Mouse (Mus musculus) WW6 (cell line): ENCODE measurements around the gene Pus10.
"Not testable (repeated sequence)": the region's sequence is repeated elsewhere in the genome, so short reads cannot be mapped to it uniquely, and the experiment has no call there.

Experiments used
- DNase-seq: peaks from one replicate; pipeline ENCODE4 v3.0.0-alpha.2; 2013; ENCODE audit warnings: low read depth, low spot score

Gene Pus10

DNA sequence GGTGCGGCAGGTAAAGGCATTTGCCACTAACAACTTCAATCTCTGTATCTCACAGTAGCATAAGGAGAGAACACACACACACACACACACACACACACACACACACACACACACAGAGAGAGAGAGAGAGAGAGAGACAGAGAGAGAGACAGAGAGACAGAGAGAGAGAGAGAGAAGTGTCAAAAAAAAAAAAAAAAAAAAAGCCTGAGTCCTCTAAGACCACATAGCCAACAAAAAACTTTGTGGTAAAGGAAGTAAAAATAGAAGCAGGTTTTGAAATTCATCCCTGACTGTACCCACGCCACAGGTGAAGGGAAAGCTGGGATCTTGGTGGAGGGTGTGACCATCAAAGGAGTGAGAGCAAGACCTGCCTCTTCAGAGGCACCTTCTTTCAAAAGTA is 92.7 kb downstream of the Pus10 start:
- no peak for DNase-seq

DNA sequence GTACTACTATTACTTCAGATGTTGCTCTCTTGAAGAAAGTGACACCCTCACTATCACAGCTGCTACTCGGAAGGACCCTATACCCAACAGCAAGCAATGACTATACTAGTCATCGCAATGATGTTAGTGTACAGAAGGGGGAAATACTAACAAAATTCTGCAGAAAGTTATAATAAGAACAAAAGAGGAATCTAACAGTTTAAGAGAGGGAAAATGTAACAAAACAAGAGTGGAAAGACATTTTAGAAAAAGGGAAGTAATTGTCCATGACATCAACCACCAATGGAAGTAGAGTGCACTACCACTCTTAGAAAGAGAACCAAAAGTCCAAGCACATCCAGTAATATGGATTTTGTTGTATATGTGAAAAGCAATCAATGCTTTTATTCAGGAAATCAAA is 97.2 kb downstream of the Pus10 start:
- DNase-seq = no peak

DNA sequence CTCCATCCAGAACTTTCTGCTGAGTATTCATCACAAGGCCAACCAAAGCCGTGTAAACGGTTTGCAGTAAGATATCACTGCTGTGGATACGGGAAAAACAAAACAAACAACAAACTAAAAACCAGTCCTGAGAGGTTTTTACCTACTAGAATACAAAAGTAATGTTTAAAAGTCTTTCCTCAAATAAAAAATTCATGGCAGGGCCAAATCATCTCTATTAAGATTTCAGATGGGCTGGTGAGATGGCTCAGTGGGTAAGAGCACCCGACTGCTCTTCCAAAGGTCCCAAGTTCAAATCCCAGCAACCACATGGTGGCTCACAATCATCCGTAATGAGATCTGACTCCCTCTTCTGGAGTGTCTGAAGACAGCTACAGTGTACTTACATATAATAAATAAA is 101.9 kb downstream of the Pus10 start:
- DNase-seq = not testable (repeated sequence)

DNA sequence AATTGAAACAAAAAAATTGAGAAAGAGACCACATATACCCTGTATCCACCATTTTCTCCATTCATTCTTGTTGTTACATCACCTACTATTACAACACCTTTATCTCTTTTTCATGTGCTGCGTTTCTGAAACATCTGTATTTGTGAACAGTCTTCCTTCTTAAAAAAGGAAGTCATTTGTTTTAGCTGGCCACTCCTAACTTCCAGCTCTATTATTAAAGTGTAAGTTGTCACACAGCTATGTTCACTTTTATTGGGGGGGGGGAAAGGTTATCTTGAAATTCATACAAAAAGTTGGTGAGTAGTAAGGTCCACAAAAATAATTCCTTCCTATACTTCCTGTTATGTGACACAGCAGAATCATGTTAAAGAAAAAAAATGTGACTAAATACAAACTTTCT is 102.5 kb downstream of the Pus10 start:
- DNase-seq = no peak

DNA sequence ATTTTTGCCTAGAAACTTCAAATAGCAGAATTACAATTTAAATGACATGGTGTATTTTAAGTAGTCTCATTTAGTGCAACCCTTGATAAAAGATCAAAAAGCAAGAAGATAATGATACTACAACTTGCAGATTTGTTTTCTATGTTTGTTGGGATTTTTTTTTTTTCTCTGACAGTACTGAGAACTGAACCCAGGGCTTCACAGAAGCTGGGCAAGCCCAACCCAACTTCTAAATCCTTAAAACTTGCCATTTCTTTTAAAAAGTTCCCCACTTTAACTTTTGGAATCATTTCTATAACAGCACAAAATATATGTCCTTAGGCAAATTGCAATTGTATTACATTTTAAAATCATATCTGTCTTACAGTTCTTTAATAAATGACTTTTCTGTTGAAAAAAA is 103.6 kb downstream of the Pus10 start:
- no peak for DNase-seq

DNA sequence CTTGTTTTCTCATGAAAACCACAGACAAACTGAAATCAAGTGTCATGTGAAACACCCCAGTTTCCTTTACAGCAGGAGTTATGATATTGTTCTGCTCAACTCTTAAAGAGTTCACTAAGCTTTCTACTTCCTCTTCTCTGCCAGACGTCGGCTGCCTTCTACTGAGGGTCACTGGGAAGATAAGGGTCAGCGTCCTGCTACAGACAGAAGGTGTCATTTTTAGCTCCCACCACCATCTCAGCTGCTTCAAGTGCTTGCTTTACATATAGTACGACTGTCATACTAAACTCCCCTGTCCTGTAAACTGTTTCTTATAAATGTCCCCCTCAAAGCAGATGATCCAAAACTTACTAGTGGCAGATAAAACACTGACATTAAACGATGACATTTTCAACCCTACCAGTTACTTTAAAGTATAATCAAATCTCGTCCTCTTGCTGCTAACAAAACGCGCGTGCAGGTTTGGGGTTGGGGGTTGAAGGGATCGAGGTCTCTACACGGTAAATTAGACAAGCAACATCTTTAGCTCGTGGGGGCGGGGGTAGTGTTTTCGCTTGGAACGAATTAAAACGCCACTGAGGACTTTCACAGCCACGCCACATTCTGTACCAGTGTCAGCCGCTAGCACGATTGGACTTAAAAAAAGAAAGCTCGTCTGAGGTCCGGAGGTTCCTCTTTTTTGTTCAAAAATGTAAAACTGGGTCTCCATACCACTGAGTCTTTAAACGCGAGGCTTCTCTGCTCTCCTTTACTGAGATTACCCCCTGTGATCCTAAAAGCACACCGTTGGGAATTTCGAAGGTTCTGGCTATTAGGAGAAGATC is 104.4 kb downstream of the Pus10 start:
- DNase-seq = no peak

DNA sequence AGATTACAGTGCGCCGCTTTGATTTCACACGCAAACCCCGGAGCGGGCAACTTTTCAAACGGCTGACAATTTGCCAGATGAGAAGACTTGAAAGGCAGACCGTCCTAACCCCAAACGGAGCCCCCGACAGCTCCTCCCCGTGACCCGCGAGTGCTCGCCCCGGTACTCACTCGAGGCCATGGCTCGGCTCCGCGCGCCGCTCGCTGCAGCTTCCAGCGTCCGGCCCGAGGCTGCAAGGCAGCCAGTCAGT is 105.0 kb downstream of the Pus10 start:
- DNase-seq = no peak

DNA sequence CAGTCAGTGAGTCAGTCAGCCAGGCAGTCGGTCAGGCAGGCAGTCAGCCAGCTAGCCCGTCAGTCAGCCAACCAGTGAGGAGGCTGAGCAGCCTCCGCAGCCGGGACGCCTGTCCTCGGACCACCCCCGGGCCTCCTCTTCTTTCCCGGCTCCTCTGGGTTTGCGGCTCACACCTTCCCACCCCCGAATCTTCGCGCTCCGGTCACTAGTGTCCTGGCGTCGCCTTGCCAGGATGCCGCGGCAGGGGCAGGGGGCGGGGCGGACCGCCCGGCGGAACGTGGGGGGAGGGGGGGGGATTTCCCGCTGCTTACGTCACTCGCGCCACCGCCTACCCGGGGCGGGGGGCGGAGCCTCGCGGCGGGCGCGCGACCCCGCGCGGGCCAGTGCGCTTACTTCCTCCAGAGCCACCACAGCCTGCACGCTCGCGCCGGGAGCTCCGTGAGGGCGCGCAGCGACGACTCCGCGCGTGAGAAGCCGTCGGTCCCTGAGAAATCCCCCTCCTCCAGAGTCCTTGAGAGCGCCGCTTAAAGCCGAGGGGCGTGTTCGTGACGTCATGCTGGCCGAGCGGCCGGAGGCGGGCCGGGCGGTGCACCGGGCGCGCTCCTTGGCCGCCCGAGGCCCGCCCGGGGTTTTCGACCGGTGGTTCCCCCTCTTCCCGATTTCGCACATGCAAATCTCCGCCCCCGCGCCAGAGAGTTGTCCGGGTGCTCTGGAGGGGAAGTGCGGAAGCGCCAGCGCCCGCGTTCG is 105.5 kb downstream of the Pus10 start, which contains the start of gene Rel:
Rel (minus strand) TSS at position 211 of the 747 bp plus-strand sequence.
- DNase-seq = peak; percentile 63

DNA sequence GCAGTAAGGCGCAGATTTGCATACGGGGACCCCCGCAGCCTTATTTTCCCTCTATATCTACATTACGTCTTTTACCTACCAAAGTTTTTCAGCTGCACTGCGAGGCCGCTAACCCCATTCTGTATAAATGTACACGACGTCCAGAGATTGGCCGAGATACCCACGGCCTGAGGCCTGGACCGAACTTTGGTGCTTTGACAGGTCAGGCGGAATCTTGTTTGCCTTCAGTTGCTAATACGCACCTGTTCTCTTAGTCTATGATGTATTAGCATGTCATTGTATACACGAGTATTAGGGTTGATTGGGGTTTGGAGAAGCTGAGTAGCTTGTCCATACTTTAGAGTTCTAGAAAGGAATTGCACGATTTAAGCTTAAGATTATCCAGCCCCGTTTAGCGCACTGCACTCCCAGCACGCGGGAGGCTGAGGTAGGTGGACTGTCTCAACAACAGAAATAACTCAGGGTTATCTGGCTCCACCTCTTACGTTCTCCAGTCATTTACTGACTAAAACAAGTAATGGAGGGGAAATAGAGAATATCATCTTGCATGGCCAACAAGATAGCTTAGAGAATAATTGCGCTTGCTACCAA is 106.1 kb downstream of the Pus10 start:
- no peak for DNase-seq

DNA sequence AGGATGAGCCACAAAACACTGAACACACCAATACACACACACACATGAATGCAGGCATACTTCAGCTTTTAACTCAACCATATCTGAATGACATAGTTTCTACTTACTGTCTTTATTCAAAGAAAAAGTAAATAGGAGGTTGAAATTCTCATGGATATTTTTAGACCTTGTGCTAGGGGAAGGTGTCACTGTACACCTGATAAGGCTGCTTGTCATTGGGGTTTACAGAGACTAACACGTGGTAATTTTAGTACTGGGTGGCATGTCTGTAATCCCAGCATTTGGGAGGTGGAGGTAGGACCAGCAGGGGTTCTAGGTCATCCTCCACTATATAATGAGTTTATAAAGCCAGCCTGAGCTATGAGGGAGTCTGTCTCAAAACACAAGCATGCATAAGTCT is 107.0 kb downstream of the Pus10 start:
- no peak for DNase-seq

DNA sequence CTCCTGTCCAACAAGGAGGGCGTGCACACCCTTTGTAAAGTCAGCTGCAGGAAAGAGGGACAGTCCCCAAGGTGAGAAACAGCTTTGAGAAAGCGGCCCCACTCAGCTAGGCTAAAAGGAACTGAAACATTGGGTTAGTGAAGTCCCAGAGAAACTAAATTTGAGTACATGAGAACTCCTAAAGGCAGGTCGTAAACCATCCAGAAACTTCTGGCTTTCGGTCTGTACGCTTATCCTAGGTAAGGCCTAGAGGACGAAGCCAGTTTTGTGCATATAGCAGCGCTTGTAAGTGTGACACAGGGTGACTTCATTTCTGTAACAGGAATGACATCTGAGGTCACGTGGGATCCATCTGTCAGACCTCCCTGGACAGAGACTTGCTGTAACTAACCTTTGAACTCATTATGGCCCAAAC is 113.3 kb downstream of the Pus10 start:
- DNase-seq = no peak

DNA sequence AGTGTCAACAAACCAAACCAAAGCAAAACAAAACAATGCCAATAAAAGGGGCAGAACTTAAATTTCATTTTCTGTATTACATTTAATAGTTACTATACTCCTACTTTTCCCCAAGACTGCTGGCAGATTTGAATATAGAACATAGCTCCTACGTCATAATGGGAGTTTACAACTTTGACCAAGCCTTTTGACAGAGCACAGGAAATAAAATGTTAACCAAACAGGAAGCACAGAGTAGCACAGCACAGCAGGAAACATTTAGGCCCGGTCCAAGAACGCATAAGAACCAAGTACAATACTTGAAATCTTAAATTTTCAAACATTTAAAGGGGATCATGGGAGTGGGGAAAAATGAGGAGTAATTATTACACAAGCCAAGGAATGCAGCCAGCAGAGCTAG is 116.6 kb downstream of the Pus10 start:
- no peak for DNase-seq
